Mouse (Mus musculus) adrenal gland, postnatal 4 days (tissue): ENCODE data around the gene Pfdn2. TPM values are rescaled to one million over a fixed set of nuclear protein-coding genes. Genes with fewer than 3 reads are reported as not detected.

Source experiments
- DNase-seq, 2 experiments: peaks; one replicate each; pipeline ENCODE4 v3.0.0; 2021 to 2022; ENCODE audit warnings: low spot score in 2 of 2, mixed read lengths in 2 of 2
- total RNA-seq, 2 experiments: library from RNA; stranded (reverse); gene quantifications; 2 replicates each; pipeline ENCODE4 v1.2.3; 2021

Pfdn2 gene
- total RNA-seq, 2 experiments from 2014 or later = 120 to 125 TPM

DNA sequence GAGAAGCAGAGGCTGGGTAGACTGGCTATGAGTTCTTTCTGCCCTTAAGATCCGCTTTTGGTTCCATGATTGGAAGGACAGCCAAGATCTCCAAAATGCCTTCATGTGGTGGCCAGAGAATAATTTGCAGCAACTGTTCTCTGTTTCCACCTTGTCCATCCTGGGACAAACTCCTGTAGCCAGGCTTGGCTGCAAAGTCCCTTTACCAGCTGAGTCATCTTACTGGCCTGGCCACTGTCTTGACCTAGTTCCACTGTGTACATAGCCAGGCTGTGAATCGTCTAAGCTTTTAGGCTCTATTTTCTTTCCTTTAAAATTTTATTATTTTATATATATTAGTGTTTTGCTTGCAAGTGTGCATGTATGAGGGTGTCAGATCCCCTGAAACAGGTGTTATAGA is 3.7 kb downstream of the Pfdn2 start:
- no peak for DNase-seq

- DNase-seq = no peak
Measured at GRCm38 (mm10) chr1:171355812-171356340, 10.4 kb downstream of the Pfdn2 start.

DNA sequence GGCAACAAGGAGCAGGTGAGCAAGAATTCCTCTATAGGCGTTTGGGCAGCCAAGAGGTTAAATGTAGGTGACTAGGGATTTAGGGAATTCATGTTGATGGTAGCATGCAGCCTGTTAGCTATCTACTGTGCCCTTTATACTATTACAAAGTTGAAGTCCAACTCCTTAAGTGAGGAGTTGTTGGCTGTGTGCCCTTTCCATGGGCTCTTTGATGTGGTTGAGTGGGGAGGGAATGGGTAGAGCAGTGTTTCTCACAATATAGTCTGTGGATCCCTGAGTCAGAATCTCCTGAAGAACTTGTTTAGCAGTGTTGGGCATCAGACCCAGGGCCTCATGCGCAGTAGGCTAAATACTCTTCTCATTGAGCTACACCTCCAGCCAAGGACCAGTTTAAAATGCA is 11.3 kb downstream of the Pfdn2 start:
- DNase-seq = no peak

DNA sequence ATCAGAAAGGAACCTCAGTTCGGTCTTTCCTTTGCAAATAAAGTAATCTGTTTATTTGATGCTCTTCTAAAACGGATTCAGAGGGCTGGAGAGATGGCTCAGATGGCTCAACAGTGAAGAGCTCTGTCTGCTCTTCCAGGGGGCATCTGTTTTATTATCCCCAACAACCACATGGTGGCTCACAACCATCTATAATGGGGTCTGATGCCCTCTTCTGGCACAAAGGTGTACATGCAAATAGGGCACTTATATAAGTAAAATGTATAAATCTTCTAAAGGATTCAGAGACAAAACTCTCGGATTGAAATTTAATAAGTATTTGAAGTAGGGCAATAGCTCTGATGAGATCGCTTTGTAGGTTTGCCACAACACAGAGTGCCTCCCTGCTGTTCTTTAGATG is 13.0 kb downstream of the Pfdn2 start:
- DNase-seq = no peak

DNA sequence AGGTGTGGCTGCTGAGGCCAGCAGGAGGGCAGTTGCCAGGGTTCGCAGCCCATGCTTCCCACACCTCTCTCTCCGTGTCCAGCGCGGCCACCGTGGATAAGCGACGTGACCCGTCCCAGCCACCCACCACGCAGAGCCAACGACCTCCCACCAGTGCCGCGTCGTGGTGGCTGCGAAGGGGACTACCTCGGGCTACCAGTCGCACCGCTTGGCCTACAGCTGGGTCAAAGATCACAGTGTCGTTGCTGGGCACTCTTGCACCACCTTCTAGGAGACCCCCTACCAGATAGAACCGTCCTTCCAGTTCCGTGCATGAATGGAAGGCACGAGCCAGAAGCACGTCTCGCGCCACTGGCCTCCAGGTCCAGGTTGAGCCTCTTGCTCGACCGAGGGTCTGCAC is 14.8 kb downstream of the Pfdn2 start:
- no peak for DNase-seq

DNA sequence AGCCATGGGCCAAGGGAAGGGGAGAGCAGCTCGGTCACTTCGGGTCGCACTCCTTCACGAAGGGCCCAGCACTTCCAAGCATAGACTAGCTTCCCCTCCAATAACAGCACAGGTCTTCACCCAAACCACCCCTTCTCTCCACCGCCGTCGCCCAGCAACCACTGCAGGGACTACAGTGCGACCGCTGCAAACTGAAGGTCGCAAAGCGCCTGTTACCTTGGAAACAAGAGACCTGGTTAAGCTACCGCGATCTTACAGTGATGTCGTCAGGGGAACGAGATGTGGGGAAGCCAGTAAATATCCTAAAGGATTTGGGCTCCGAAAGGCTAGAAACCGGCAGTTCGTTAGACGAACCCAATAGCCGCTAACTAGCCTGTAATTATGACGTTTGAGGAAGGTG is 15.2 kb downstream of the Pfdn2 start, which contains the start of gene Klhdc9:
Gene Klhdc9, minus strand, starts transcription at position 143 of the 400 bp plus-strand sequence.
- peak; percentile 75 to 86 for DNase-seq

- DNase-seq = no peak
Measured at GRCm38 (mm10) chr1:171361106-171362103, 15.9 kb downstream of the Pfdn2 start.

GRCm38 (mm10) chr1:171365934-171366333 is 20.5 kb downstream of the Pfdn2 start:
- DNase-seq = no peak

GRCm38 (mm10) chr1:171369845-171370556 is 24.5 kb downstream of the Pfdn2 start, which contains the start of gene Nectin4:
Nectin4 (plus strand) TSS chr1:171370099.
- no peak for DNase-seq

DNA sequence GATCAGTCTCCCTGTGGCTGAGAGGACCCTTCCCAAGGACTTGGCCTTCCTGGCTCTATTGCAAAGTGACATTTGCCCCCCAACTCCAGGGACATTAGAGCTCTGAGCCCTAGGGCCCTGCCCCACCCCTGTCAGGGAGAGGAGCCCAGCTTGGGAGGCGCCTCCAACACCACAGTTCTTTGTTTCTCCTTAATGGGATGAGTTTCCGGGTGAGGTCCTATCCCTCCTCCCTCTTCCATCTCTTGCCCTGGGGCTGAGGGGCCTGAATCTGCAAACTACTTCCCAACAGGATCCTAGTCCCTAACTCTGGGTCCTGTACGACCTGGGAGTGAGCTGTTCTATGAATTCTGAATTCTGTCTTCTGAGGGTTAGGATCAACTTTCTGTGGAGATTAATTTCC is 27.4 kb downstream of the Pfdn2 start:
- no peak for DNase-seq

GRCm38 (mm10) chr1:171373946-171374345 is 28.5 kb downstream of the Pfdn2 start:
- DNase-seq = no peak

DNA sequence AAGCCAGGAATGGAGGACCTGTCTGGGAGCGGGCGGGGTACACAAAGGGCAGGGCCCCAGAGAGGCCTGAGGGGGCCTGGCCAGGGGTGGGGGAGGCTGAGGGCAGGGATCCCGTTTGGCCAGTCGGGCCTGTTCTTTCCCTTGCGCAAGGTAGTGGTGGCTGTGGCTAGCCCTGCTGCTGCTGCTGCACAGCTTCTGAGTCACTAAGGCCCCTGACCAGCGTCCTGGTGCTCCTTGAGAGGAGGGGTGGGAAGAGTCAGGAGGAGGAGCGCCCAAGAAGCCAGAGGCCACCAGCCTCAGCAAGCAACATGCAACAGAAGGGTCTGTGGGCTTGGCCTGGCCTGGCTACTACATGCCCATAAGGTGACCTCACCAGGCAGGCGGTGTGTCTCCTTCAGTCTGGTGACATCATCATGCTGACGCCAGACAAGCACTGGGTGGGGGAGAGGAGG is 30.2 kb downstream of the Pfdn2 start:
- no peak for DNase-seq

DNA sequence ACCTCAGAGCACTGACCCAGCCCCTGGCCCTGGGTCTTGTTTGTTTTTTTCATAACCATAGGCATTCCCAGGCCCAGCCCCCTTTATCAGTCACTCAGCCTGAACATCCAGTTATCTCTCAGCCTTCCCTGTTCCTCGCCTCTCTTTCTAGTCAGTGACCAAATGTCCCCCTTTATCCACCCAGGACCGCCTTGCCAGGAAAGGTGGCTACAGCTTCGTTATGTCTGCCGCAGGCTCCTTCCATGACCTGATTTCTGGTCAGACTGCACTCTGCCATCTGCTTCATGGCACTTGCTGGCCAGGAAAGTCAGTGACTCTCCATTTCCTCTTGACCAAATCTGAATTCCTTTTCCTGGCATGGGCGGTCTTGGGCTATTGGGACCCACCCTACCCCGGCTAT is 32.8 kb downstream of the Pfdn2 start:
- DNase-seq = no peak

DNA sequence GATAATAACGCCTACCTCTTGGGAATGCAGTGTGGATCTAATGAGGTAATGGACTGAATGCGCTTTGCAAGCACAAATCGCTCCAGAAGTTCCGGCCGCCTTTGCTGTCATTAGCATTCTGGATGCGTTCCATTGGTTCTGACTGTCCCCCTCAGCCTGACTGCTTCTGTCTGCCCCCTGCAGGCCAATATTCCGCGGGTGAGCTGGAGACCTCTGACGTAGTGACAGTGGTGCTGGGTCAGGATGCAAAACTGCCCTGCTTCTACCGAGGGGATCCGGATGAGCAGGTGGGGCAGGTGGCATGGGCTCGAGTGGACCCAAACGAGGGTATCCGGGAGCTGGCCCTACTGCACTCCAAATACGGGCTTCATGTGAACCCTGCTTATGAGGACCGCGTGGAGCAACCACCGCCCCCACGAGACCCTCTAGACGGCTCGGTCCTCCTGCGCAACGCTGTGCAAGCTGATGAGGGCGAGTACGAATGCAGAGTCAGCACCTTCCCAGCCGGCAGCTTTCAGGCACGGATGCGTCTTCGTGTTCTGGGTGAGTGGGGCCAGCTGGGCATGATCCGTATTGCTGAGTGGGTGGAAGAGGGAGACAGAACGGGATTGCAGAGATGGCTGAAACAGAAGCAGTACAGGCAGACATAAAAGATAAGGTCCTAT is 34.6 kb downstream of the Pfdn2 start:
- peak; percentile 40 to 63 for DNase-seq

GRCm38 (mm10) chr1:171382096-171382620 is 36.7 kb downstream of the Pfdn2 start:
- DNase-seq = no peak

DNA sequence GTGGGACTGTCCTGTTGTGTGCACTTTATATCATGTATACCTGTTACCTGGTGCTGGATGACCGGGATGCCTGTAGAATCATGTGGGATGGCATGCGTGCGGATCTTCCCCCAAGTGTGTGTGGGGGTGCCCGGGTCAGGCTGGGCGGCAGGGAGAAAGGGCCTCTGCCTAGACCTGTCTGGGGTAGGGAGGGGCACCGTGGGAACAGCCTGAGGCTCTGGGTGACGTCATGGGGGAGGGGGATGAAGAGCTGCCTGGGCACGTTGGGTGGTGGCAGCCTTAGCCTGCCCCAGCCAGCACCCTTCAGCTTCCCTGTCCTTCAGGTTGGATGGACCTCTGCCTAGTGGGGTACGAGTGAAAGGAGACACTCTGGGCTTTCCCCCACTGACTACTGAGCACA is 38.9 kb downstream of the Pfdn2 start:
- no peak for DNase-seq

- no peak for DNase-seq
Measured at GRCm38 (mm10) chr1:171385171-171385570, 39.7 kb downstream of the Pfdn2 start.

DNA sequence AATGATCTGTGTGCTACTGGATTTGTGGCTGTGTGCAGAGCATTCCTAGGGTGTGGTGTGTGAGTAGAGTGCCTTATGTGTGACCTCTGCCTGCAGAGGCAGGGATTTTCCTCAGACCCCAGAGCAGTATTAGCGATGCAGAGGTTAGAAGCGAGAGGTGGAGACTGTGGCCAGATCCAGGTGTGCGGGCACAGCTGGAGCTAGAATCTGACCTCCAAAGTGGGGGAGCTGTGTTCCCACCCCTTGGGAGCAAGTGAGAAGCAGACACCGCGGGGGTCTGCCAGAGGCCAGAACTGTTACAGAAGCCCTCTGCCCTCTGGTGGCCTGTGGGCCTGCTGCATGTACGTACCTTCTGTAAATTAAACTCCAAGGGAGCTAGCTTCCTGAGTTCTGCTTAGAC is 41.6 kb downstream of the Pfdn2 start:
- DNase-seq = no peak

DNA sequence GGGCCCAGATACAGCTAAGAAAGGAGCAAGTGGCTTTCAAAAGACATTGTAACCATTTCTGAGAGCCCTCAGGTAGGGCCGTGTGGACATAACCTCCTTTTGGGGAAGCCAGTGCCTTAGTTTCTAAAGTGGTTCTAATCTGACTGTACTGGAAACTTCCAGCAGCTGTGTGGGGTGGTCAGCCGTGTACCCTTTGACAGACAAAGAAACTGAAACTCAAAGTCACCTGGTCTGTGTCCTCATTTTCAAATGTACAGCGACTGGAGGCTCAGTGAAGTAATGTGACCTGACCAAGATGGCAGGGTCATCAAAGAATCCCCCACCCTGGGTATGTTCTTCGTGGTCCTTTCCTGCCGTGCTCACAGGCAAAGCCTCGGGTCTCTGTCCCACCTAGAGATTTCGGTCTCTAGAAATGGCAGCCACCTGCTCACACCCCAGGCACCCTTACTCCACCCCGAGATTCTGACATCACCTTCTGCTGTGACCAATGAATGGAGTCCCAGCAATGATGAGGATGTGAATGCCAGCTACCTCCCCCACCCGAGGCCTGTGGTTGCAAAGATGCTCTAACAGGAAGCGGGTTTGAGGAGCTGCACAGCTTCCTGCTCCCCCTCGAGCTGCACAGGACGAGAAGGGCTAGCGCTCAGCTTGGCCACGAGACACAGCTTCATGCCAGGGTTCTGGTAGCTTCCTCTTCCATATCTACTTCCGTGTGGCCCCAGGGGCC is 43.1 kb downstream of the Pfdn2 start, which contains the start of gene Arhgap30:
Gene Arhgap30, plus strand, starts transcription at position 579 of the 727 bp plus-strand sequence.
- DNase-seq = no peak

DNA sequence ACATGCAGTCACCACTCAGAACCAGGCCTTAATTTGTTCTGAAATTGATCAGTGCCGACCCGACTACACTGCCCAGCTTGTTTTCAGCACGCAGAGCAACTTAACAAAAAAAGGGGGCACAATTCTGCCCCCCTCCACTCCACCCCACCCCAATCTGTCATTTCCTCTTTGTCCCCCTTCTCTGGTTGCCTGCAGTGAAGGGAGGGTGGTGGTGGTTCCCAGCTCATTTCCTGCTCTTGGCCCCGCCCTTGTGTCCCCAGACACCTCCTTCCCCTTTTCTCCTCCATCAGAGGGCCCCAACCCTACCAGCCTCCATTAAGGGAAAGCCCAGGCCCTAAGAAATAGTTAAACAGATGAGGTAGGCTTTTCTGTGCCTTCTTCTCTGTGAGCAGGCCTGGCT is 44.6 kb downstream of the Pfdn2 start:
- no peak for DNase-seq
